Mouse (Mus musculus) B cell, adult 67 days (primary cell): Measurements from ENCODE around the gene 1700019A02Rik. TPM values are rescaled to one million over a fixed set of nuclear protein-coding genes. Genes with fewer than 3 reads are reported as not detected.

ENCODE experiments used
- total RNA-seq, 2 experiments: library from RNA; stranded (reverse); gene quantifications; 4 replicates each; pipeline ENCODE4 v1.2.4; 2023

1700019A02Rik gene
- total RNA-seq: not detected

GRCm38 (mm10) chr1:53187536-53187935 lies at the start of gene 1700019A02Rik:
Gene 1700019A02Rik (minus strand): TSS chr1:53187636.

Other genes starting within 250 kb of the 1700019A02Rik start
- gene 1700019D03Rik, start 167.5 kb downstream of the 1700019A02Rik start, total RNA-seq: 1 to 10 TPM in 1 of 2 experiments, under 1 TPM in 1; 0.84 to 1.2 TPM
- gene Mstn, start 126.0 kb downstream of the 1700019A02Rik start, total RNA-seq: not detected
- gene Pms1, start 109.4 kb upstream of the 1700019A02Rik start, total RNA-seq: 10 to 100 TPM; 16.7 to 18.5 TPM
- gene Ormdl1, start 109.5 kb upstream of the 1700019A02Rik start, total RNA-seq: 10 to 100 TPM; 16.6 to 20.7 TPM
- gene Gm28778, start 109.5 kb upstream of the 1700019A02Rik start, total RNA-seq: 1 to 10 TPM in 1 of 2 experiments, under 1 TPM in 1; 0.96 to 1.9 TPM
- gene Osgepl1, start 126.0 kb upstream of the 1700019A02Rik start, total RNA-seq: 10 to 100 TPM; 10.2 to 15.4 TPM
- gene Asdurf, start 165.0 kb upstream of the 1700019A02Rik start, total RNA-seq: 10 to 100 TPM in 1 of 2 experiments, not detected in 1; 12.3 TPM
- not detected for gene Gm28551, start 165.0 kb upstream of the 1700019A02Rik start, total RNA-seq
- gene Asnsd1, start 165.1 kb upstream of the 1700019A02Rik start, total RNA-seq: 10 to 100 TPM; 53.6 to 68.3 TPM